Mouse (Mus musculus): ENCODE results near the gene Tceal8.
"Not testable (repeated sequence)": the region's sequence is repeated elsewhere in the genome, so short reads cannot be mapped to it uniquely, and the experiment has no call there.

DNA sequence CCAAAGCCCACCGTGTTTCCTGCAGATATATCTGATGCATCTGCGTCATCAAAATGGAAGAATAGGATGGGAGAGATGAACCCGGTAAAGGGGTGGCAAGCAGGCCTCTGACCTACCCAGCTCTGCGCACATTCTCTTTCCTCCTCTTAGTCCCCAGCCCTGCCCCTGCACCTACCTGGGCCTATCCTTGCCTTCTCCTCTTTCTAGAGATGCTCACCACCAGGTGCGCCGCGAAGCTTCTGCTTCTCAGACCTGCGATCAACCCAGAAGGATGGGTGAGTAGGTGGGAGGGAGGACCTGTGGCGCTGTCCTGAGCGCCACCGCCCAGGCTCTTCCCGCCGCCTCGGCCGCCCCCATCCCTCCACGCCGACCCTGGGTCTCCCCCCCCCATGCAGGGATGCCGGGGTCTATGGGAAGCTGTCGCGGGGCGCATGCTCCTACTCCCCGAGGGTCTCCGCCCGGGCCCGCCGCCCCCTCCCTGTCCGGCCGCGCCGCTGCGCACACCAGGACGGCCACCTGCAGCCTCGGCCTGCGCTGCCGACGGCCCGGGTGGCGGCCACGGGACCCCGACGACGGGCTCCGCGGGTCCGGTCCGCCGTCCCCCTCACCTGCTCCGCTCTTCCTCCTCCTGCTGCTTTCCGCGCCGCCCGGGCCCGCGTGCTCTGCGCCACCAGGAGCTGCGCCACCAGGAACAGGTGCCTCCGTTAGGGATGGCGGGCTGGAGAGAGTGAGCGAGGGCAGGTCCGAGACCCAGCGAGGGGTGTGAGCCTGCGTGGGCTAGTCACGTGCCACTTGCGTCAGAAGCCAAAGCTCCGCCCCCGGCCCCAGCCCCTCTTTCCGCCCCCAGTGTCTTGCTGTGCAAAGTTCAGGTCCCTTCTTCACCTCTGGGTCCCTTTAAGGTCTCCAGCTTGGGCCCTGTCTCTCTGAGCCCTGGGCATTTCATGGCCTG lies 42.9 kb upstream of the Tceal8 start, which contains the start of the genes Tceal7 and Bex1:
- not testable (repeated sequence) for TF ChIP-seq POLR2A (IDR thresholded peaks at IDR 0.05; ENCODE audit: borderline replicate concordance, extremely low read depth, insufficient read depth, insufficient read length, poor library complexity, severe bottlenecking); CTCF (IDR thresholded peaks at IDR 0.05; ENCODE audit: borderline replicate concordance, extremely low read depth, insufficient read depth, insufficient read length)

Data from brain, embryonic 14.5 days (tissue).